Mouse (Mus musculus) megakaryocyte, embryonic 14.5 days (primary cell): ENCODE measurements at regions not wholly inside any gene's neighbourhood (a gene's known extent, or its start where the extent isn't known, plus 50 kb on each side); places are given as distances from the start of the nearest gene placed in this dataset.

ENCODE experiments used
- FLI1 ChIP-seq: IDR thresholded peaks from 2 replicates; pipeline ENCODE4 v1.6.1; 2012; ENCODE audit warnings: low read length, inconsistent platforms, mixed read lengths
- GATA1 ChIP-seq: IDR thresholded peaks from 3 replicates; pipeline ENCODE4 v1.6.1; 2012; ENCODE audit warnings: mixed read lengths, low read length, inconsistent platforms, borderline replicate concordance

- TF ChIP-seq GATA1, result no peak
- no peak for TF ChIP-seq FLI1
These were observed 310.6 kb downstream of the Wdr11 start for GRCm38 (mm10) chr7:129902256-129902655.
